Mouse (Mus musculus): ENCODE data around the gene Ccdc17. TPM values are rescaled to one million over a fixed set of nuclear protein-coding genes. Genes with fewer than 3 reads are reported as not detected.
A peak's percentile ranks its signal among the peaks of the same experiment; 100 is the strongest.

Gene Ccdc17
- polyA plus RNA-seq, 1 experiment from 2014 or later, result 1.8 TPM

DNA sequence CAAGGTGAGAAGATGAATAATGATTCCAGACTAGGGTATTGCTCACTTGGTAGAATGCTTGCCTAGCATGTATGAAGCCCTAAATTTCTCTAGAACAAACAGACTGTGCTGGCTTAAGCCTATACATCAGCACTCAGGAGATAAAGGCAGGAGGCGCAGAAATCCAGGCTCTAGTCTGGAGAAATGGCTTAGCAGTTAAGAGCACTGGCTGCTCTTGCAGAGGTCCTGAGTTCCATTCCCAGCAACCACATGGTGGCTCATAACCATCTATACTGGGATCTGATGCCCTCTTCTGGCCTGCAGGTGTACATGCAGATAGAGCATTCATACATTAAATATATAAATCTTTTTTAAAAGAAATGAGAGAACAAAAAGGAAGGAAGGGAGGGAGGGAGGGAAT lies 45.6 kb downstream of the Ccdc17 start:
- peak; percentile 53 for TF ChIP-seq CTCF (IDR thresholded peaks at IDR 0.05)

DNA sequence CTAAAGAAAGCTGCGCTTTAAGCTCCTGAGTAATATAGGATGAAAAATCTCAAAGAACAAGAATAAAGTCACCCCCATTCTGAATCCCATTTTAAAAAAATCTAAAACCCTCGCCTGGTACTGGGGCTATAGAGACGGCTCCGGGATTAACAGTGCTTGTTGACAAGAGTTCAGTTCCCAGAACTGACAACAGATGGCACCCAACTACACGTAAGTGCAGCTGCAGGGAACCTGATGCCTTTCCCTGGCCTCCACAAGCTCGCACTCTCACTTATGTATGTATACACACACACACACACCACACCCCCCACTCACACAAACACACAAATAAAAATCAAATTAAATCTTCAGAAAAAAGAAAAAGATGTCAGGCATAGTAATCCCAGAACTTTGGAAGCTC lies 47.9 kb downstream of the Ccdc17 start:
- H3K27me3 ChIP-seq, result no peaks in the 10 kb centered on the region
- in situ Hi-C loops (cut with MboI; ENCODE audit: low pct_unique_long_range_greater_than_20kb), result loop anchor here (10.0 kb wide), 1 partner anchor 50 kb away; no protein-coding TSS in a partner anchor
- POLR2A ChIA-PET, result interaction anchor here (0.6 to 1.6 kb wide), 3 partner anchors 32 to 46 kb away, joined by 4 read pairs; no protein-coding TSS in a partner anchor
- CTCF ChIA-PET, result interaction anchor here (0.9 to 1.6 kb wide), 5 partner anchors 12 to 44 kb away, joined by 3 to 6 read pairs (median 4); partner anchors contain the start of gene Prdx1
- ATAC-seq, result no peak
- TF ChIP-seq CTCF (IDR thresholded peaks at IDR 0.05), result peak; percentile 51
- DNase-seq (ENCODE audit: low read depth, low spot score), result no peak

More for the DNA sequence above, 45.6 kb downstream of the Ccdc17 start:
- H3K27me3 ChIP-seq, result no peaks in the 10 kb centered on the region
- in situ Hi-C loops (cut with MboI; ENCODE audit: low pct_unique_long_range_greater_than_20kb), result loop anchor here (10.0 kb wide), 1 partner anchor 53 kb away; no protein-coding TSS in a partner anchor
- ATAC-seq (no peak), DNase-seq (ENCODE audit: low read depth, low spot score) (no peak)
- ChIA-PET POLR2A (no interaction called here), CTCF (no interaction called here)

DNA sequence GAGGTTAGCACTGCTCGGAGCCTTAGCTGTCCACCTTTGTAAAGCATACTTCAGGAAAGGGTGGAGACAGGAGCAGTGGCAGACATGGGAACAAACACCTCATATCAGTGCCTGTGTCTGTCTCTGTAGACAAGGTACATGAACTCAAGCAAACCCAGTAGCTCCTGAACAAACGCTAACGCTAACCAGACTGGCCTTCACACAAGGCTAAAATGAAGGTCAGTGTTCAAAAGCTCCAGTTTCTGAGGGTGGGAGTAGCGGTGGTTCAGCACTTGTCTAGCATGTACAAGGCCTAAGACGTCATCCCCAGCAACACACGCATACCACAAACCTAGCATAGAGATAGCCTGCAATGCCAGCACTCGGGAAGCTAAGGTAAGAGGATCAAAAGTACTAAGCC lies 49.2 kb downstream of the Ccdc17 start:
- in situ Hi-C loops (cut with MboI; ENCODE audit: low pct_unique_long_range_greater_than_20kb), result loop anchor here (10.0 kb wide), 1 partner anchor 49 kb away; no protein-coding TSS in a partner anchor

DNA sequence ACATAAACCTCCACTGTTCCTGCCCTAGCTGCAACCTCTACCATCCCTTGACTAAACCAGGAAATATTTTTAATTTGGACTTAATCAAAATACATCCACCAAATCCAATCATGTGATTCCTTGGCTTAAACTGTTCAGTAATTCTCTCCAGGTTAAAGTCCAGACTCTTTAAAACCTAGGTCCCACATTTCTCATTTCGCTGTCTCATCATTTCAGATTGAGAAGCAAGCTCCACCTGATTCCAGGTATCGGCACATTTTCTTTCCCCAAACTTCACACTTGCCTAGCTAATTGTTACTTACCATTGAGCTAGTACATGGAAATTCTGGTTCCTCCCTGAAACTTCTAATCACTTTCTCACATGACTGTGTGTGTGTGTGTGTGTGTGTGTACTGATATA lies 53.0 kb downstream of the Ccdc17 start:
- POLR2A ChIA-PET, result interaction anchor here (1.2 to 1.7 kb wide), 2 partner anchors 37 to 348 kb away, joined by 3 to 6 read pairs; partner anchors contain the start of gene Prdx1
- no peak for ATAC-seq
- CTCF ChIA-PET, result no interaction called here
- DNase-seq (ENCODE audit: low read depth, low spot score), result no peak
- no peaks in the 10 kb centered on the region for H3K27me3 ChIP-seq
- no peak for TF ChIP-seq CTCF (IDR thresholded peaks at IDR 0.05)
- in situ Hi-C loops (cut with MboI; ENCODE audit: low pct_unique_long_range_greater_than_20kb), result loop anchor here (10.0 kb wide), 1 partner anchor 45 kb away; no protein-coding TSS in a partner anchor

More for the DNA sequence above, 49.2 kb downstream of the Ccdc17 start:
- TF ChIP-seq CTCF (IDR thresholded peaks at IDR 0.05), result no peak
- H3K27me3 ChIP-seq, result no peaks in the 10 kb centered on the region
- DNase-seq (ENCODE audit: low read depth, low spot score) (no peak), ATAC-seq (no peak)
- ChIA-PET POLR2A (interaction anchor here (1.6 kb wide), 1 partner anchor 40 kb away, joined by 4 read pairs; no protein-coding TSS in a partner anchor), CTCF (interaction anchor here (1.0 to 1.3 kb wide), 3 partner anchors 10 to 60 kb away, joined by 3 to 4 read pairs (median 4); partner anchors contain the start of gene Prdx1)

Other genes starting within 250 kb of the Ccdc17 start
- 36.5 TPM for gene Mast2, start 132.5 kb upstream of the Ccdc17 start, polyA plus RNA-seq (2021)
- 15.9 TPM for gene Ipp, start 89.1 kb upstream of the Ccdc17 start, polyA plus RNA-seq (2021)
- 8.5 TPM for gene Tmem69, start 40.7 kb upstream of the Ccdc17 start, polyA plus RNA-seq (2021)
- gene Gpbp1l1, start 39.0 kb upstream of the Ccdc17 start, polyA plus RNA-seq (2021), result 43.9 TPM
- gene Nasp, start 31.3 kb downstream of the Ccdc17 start, polyA plus RNA-seq (2021), result 49.4 TPM
- 517 TPM for gene Akr1a1, start 55.0 kb downstream of the Ccdc17 start, polyA plus RNA-seq (2021)
- gene Prdx1, start 88.9 kb downstream of the Ccdc17 start, polyA plus RNA-seq (2021), result 538 TPM
- gene Mmachc, start 111.8 kb downstream of the Ccdc17 start, polyA plus RNA-seq (2021), result 12.4 TPM
- gene Ccdc163, start 111.9 kb downstream of the Ccdc17 start, polyA plus RNA-seq (2021), result 30.5 TPM
- 3.6 TPM for gene Tesk2, start 124.3 kb downstream of the Ccdc17 start, polyA plus RNA-seq (2021)
- 14.2 TPM for gene Toe1, start 211.0 kb downstream of the Ccdc17 start, polyA plus RNA-seq (2021)
- 5.6 TPM for gene Mutyh, start 211.1 kb downstream of the Ccdc17 start, polyA plus RNA-seq (2021)
- 0.28 TPM for gene Hpdl, start 225.1 kb downstream of the Ccdc17 start, polyA plus RNA-seq (2021)

All from Patski (cell line).